Mouse (Mus musculus) heart, postnatal 0 days (tissue): ENCODE data around the gene Tmprss11c.

Experiments used
- CTCF ChIP-seq: IDR thresholded peaks from 2 replicates; pipeline ENCODE4 v1.5.1; 2016; ENCODE audit warnings: antibody characterized with exemption, control low read depth, low read depth
- EP300 ChIP-seq: IDR thresholded peaks from 2 replicates; pipeline ENCODE4 v1.6.1; 2016; ENCODE audit warnings: antibody characterized with exemption, low read depth

DNA sequence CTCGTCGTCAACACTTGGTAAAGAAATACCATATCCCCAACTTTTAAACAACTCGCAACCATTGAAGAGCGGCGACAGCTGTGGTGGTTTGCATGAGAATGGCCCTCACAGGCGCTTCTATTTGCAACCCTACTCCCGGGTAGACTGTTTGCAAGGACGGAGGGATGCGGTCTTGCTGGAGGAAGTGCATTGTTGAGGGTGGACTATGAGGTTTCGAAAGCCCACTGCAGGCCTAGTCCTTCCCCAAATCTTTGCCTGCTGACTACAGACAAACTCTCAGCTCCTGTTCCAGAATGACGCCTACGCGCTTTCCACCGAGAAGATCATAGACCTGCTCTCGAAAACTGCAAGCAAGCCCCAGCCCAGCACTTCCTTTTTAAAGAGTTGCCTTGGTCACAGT lies 98.8 kb downstream of the Tmprss11c start:
- TF ChIP-seq CTCF (no peak), EP300 (no peak)
